Mouse (Mus musculus) B cell, adult 2 months (primary cell): ENCODE data around the gene Pilrb1.
"Not testable (repeated sequence)": the region's sequence is repeated elsewhere in the genome, so short reads cannot be mapped to it uniquely, and the experiment has no call there.

Source experiments
- DNase-seq, 2 experiments: peaks; one replicate each; pipeline ENCODE4 v3.0.0; 2022

Pilrb1 gene

GRCm38 (mm10) chr5:137857960-137858710, at the start of gene Pilrb1:
Pilrb1 (minus strand) TSS chr5:137858106.
- not testable (repeated sequence) for DNase-seq

GRCm38 (mm10) chr5:137897812-137898211, 39.9 kb upstream of the Pilrb1 start:
- DNase-seq = no peak

DNA sequence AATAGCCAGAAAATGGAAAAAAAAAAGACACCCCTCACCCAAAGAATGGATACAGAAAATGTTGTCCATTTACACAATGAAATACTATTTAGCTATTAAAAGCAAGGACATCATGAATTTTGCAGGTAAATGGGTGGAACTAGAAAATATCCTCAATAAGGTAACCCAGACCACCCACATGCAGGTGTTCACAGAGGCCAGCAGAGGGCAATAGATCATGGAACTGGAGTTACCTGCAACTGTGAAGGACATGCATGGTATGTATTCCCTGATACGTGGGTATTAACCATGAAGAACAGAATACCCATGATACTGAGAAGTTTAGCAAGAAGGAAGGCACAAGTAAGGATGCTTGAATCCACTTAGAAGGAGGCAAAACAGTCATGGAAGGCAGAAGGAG, 35.0 kb upstream of the Pilrb1 start:
- DNase-seq = no peak

DNA sequence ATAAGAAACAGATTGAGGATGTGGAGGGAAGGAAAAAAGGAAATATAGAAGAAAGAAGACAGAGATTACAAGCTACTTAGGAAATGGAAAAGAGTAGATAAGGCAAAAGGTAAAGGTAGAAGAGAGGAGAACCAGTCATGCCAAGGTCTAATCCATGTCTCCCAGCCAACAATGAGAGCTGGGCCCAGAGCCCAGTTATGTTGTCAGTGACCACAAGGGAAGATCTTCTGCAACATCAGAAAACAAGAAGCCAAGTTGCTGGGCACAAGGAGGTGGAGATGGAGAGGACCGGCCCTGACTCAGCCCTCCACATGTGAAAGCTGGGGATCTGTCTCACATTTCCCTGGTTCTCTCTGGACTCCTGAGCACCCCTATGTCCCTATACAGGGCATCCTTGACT, 29.8 kb upstream of the Pilrb1 start:
- DNase-seq = no peak

- DNase-seq = peak; percentile 4 to 6
Measured at GRCm38 (mm10) chr5:137885894-137886293, 28.0 kb upstream of the Pilrb1 start.

DNA sequence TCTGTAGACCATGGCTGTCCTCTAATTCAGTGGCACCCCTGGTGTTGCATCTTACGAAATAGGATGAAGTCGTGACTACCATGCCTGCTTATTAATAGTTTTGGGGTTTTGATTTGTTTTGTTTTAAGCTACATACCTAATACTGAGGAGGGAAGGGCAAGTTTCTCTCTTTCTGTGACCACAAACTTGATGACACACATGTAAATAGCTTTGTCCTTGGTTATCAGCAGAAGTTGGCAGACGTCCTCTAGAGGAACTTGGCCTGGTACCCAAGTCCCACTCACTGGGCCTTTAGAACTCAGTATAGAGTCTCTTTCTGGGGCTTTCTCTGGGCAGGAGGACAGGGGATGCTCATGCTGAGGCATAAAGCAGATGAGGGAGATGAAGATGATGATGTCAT, 25.4 kb upstream of the Pilrb1 start:
- DNase-seq = no peak

GRCm38 (mm10) chr5:137882922-137883321, 25.0 kb upstream of the Pilrb1 start:
- DNase-seq = no peak

- DNase-seq = peak; percentile 10 to 34
Measured at GRCm38 (mm10) chr5:137877860-137878259, 20.0 kb upstream of the Pilrb1 start.

- DNase-seq = no peak
Measured at GRCm38 (mm10) chr5:137875054-137875453, 17.1 kb upstream of the Pilrb1 start.

DNA sequence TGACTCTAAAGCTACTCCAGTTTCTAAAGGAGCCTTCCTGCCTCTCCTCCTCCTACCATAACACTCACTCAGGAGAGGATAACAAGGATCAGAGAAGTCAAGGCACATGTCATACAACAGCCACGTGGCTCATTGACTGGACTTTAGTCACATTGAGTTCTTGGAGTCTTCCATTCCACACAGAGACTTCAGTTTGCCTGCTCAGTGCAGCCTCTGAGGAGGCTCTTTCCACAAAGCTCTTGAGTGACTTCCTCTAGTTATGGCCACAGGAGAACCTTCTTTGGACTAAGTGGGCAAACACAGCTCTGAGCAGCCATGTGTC, 14.4 kb upstream of the Pilrb1 start:
- DNase-seq = not testable (repeated sequence)

GRCm38 (mm10) chr5:137871644-137872380, 13.9 kb upstream of the Pilrb1 start, which contains the start of gene Pilrb2:
Pilrb2 (minus strand) TSS chr5:137871815.
- DNase-seq = not testable (repeated sequence)

- DNase-seq = not testable (repeated sequence)
Measured at GRCm38 (mm10) chr5:137868600-137868999, 10.7 kb upstream of the Pilrb1 start.

DNA sequence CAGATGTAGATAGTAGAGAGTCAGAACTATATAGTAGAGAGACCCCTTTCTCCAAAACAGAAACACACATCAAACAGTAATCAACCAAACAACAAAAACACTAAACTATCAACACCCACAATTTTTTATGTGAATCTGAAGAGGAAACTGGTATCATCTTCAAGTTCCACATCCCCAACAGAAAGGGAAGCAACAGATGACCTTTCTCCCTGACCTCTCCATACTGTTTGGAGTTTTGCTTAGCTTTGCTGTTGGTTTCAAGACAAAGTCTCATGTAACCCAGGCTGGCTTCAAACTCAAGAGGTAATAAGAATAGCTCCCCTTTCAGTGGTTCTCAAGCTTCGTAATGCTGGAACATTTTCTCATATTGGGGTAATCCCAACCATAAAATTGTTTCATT, 6.1 kb upstream of the Pilrb1 start:
- not testable (repeated sequence) for DNase-seq

DNA sequence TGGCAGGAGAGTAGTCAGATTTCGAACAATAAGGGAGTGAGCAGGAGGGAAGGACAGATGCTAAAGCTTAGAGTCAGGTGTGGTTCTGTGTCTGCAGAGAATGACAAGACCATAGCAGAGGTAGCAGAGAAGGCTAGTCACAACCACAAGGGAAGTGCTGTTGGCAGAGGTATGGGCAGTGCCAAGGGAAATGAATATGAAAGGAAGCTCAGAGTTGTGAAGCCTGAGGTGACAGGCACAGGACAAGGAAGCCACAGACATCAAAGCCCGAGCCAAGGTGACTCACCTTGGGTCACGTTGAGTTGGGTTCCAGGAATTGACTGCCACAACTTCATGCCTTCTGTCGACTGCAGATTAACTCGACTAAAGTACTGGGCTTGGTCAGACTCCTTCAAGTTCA, 1.0 kb downstream of the Pilrb1 start:
- DNase-seq = not testable (repeated sequence)

DNA sequence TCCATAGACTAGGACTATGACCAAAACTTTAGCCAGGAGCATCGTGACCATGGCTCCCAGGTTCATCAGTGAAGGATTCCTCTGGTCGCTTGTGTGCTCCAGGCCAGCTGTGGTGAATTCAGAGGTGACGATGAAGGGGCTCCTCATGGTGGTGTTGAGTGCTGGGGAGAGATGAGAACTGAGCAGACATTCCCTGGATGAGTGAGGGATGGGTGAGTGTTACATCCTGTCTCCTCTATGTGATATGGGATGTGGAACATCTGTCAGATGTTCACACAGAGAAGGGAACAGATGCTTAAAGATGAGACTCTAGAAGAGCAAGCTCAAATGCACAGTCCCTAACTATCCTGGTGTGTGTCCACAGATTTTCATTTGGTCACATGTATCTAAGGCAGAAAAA, 3.0 kb downstream of the Pilrb1 start:
- not testable (repeated sequence) for DNase-seq

GRCm38 (mm10) chr5:137850313-137850712, 7.6 kb downstream of the Pilrb1 start:
- not testable (repeated sequence) for DNase-seq

GRCm38 (mm10) chr5:137837110-137837509, 20.8 kb downstream of the Pilrb1 start:
- DNase-seq = not testable (repeated sequence)

DNA sequence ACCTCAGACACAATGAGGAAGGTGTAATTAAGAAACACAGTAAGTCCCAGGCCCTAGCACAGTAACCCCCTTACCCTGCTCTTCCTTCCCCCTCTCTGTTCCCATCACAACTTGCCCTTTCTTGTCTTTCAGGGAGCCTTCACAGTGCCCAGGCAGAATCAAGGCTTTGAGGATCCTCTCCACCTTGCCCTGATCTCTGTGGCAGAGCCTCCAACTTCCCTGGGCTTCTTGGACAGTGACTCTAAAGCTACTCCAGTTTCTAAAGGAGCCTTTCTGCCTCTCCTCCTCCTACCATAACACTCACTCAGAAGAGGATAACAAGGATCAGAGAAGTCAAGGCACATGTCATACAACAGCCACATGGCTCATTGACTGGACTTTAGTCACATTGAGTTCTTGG, 21.3 kb downstream of the Pilrb1 start:
- DNase-seq = no peak

- not testable (repeated sequence) for DNase-seq
Measured at GRCm38 (mm10) chr5:137835966-137836520, 21.9 kb downstream of the Pilrb1 start, which contains the start of gene Pilra. Pilra (minus strand) TSS chr5:137836281.

- no peak for DNase-seq
Measured at GRCm38 (mm10) chr5:137833500-137833899, 24.4 kb downstream of the Pilrb1 start.

DNA sequence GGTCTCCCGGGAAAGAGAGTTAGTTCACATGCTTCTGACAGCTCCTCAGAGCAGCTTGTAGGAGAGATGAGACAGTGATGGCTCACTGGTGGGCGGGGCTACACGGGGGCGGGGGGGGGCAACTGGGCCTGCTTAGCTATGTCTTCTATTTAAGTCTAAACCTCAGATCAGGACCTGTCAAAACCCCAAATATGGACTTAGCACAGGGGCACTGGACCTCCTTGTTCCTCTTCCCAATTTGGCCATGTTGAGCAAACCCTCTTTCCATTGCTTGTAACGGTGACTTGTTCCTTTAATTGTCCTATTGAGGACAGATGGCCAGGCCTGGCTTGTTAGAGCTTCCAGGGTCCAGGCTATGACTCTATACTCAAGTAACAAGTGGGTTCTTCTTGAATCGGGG, 26.4 kb downstream of the Pilrb1 start:
- DNase-seq = no peak

DNA sequence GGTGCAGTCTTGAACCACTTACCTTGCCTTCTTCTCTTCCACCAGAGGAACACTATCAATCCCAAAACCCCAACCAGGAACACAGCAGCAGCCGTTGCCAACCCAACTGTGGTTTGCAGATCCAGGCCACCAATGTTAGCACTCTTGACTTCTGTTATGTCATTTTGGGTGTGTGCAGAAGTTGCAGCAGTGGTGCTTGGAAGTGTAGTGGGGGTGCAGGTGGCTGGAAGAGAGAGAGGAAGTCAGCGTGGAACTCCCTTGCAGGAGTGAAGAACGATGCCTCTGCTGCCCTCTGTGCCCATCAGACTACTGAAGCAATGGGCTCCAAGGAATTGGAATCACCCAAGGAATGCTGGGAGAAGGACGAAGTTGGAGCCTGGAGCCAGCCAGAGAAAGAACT, 26.8 kb downstream of the Pilrb1 start:
- DNase-seq = no peak

GRCm38 (mm10) chr5:137830238-137830637, 27.7 kb downstream of the Pilrb1 start:
- no peak for DNase-seq

DNA sequence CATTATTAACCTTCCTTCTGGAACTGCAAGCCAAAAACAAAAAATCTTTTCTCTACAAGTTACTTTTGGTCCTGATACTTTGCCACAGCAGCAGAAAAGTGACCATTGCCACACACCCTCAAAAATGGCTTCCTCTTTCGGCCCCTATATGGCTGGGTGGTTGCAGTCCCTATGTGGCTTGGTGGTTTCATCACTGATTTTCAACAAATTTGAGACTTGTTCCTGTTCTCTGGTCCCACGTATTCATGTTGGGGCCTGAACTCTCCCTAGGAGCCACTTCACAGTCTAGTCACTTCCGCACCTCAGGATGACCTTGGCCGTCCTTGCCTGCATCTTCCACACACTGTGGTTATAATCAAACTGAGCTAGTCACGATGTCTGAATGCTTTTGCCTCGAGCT, 29.2 kb downstream of the Pilrb1 start:
- DNase-seq = no peak
